Mouse (Mus musculus): ENCODE data around the gene Klhl3. TPM values are rescaled to one million over a fixed set of nuclear protein-coding genes. Genes with fewer than 3 reads are reported as not detected.

The Klhl3 gene
- polyA plus RNA-seq, 1 experiment from 2014 or later, result 6.0 TPM

- no peaks in the 10 kb centered on the region for H3K36me3 ChIP-seq (ENCODE audit: control insufficient read depth, insufficient read depth, low read length)
- no peak overlapping the region for H3K4me3 ChIP-seq (ENCODE audit: low read length)
- peaks cover 11% of the 10 kb centered on the region; the same call in 1 of the 2 replicates for H3K4me1 ChIP-seq (ENCODE audit: control insufficient read depth, insufficient read depth, low read length)
- H3K4me2 ChIP-seq (replicated peaks; ENCODE audit: low read depth, low read length), result no peak overlapping the region
- no peak overlapping the region for H3K9ac ChIP-seq (ENCODE audit: low read depth, low read length)
- H3K27me3 ChIP-seq (ENCODE audit: control insufficient read depth, insufficient read depth, low read length), result no peaks in the 10 kb centered on the region
- H3K9me3 ChIP-seq (ENCODE audit: control insufficient read depth, low read length), result no peaks in the 10 kb centered on the region
- no peak overlapping the region for H3K27ac ChIP-seq (ENCODE audit: low read depth, low read length)
- 0 out of 2 replicates have a peak, but pooled peaks have one; percentile 52 for ATAC-seq (ENCODE audit: low FRiP score, low TSS enrichment)
- WGBS, result 28% methylated on average over 13 of the region's 13 CpGs
Observed at GRCm38 (mm10) chr13:57995864-57996263, 117.5 kb downstream of the Klhl3 start.

GRCm38 (mm10) chr13:57984637-57985036 is 128.8 kb downstream of the Klhl3 start:
- Histone ChIP-seq H3K4me2 (replicated peaks; ENCODE audit: low read depth, low read length) (no peak overlapping the region), H3K27me3 (ENCODE audit: control insufficient read depth, insufficient read depth, low read length) (no peaks in the 10 kb centered on the region), H3K27ac (ENCODE audit: low read depth, low read length) (no peak overlapping the region), H3K4me3 (ENCODE audit: low read length) (no peak overlapping the region), H3K9me3 (ENCODE audit: control insufficient read depth, low read length) (no peaks in the 10 kb centered on the region), H3K4me1 (ENCODE audit: control insufficient read depth, insufficient read depth, low read length) (peaks cover 3% of the 10 kb centered on the region; the same call in 1 of the 2 replicates), H3K9ac (ENCODE audit: low read depth, low read length) (no peak overlapping the region), H3K36me3 (ENCODE audit: control insufficient read depth, insufficient read depth, low read length) (no peaks in the 10 kb centered on the region)
- no peak for ATAC-seq (ENCODE audit: low FRiP score, low TSS enrichment)
- 63% methylated on average over 10 of the region's 10 CpGs for WGBS

GRCm38 (mm10) chr13:57984163-57984562 is 129.2 kb downstream of the Klhl3 start:
- ATAC-seq (ENCODE audit: low FRiP score, low TSS enrichment), result peak; percentile 45; the same call in 1 of the 2 replicates

GRCm38 (mm10) chr13:57983330-57983729 is 130.1 kb downstream of the Klhl3 start:
- ATAC-seq (ENCODE audit: low FRiP score, low TSS enrichment), result peak; percentile 61
- Histone ChIP-seq H3K36me3 (ENCODE audit: control insufficient read depth, insufficient read depth, low read length) (no peaks in the 10 kb centered on the region), H3K4me1 (ENCODE audit: control insufficient read depth, insufficient read depth, low read length) (peaks cover 3% of the 10 kb centered on the region; the same call in 1 of the 2 replicates), H3K27ac (ENCODE audit: low read depth, low read length) (no peak overlapping the region), H3K9me3 (ENCODE audit: control insufficient read depth, low read length) (no peaks in the 10 kb centered on the region), H3K27me3 (ENCODE audit: control insufficient read depth, insufficient read depth, low read length) (no peaks in the 10 kb centered on the region), H3K4me2 (replicated peaks; ENCODE audit: low read depth, low read length) (no peak overlapping the region; the same call in 1 of the 2 replicates), H3K4me3 (ENCODE audit: low read length) (no peak overlapping the region), H3K9ac (ENCODE audit: low read depth, low read length) (no peak overlapping the region)
- WGBS, result 48% methylated on average over 12 of the region's 12 CpGs

More at GRCm38 (mm10) chr13:57984163-57984562, 129.2 kb downstream of the Klhl3 start:
- H3K27ac ChIP-seq (ENCODE audit: low read depth, low read length), result no peak overlapping the region
- H3K9me3 ChIP-seq (ENCODE audit: control insufficient read depth, low read length), result no peaks in the 10 kb centered on the region
- no peaks in the 10 kb centered on the region for H3K36me3 ChIP-seq (ENCODE audit: control insufficient read depth, insufficient read depth, low read length)
- no peak overlapping the region for H3K4me2 ChIP-seq (replicated peaks; ENCODE audit: low read depth, low read length)
- 39% methylated on average over 8 of the region's 8 CpGs for WGBS
- H3K4me3 ChIP-seq (ENCODE audit: low read length), result no peak overlapping the region
- no peak overlapping the region for H3K9ac ChIP-seq (ENCODE audit: low read depth, low read length)
- H3K27me3 ChIP-seq (ENCODE audit: control insufficient read depth, insufficient read depth, low read length), result no peaks in the 10 kb centered on the region
- peaks cover 3% of the 10 kb centered on the region; the same call in 1 of the 2 replicates for H3K4me1 ChIP-seq (ENCODE audit: control insufficient read depth, insufficient read depth, low read length)

- no peak overlapping the region for H3K4me3 ChIP-seq (ENCODE audit: low read length)
- peak; percentile 24; the same call in 1 of the 2 replicates for ATAC-seq (ENCODE audit: low FRiP score, low TSS enrichment)
- no peaks in the 10 kb centered on the region for H3K36me3 ChIP-seq (ENCODE audit: control insufficient read depth, insufficient read depth, low read length)
- H3K27ac ChIP-seq (ENCODE audit: low read depth, low read length), result no peak overlapping the region
- WGBS, result 54% methylated on average over 11 of the region's 11 CpGs
- no peak overlapping the region for H3K9ac ChIP-seq (ENCODE audit: low read depth, low read length)
- H3K27me3 ChIP-seq (ENCODE audit: control insufficient read depth, insufficient read depth, low read length), result no peaks in the 10 kb centered on the region
- peaks cover 3% of the 10 kb centered on the region; the same call in 1 of the 2 replicates for H3K4me1 ChIP-seq (ENCODE audit: control insufficient read depth, insufficient read depth, low read length)
- H3K4me2 ChIP-seq (replicated peaks; ENCODE audit: low read depth, low read length), result no peak overlapping the region; the same call in 1 of the 2 replicates
- no peaks in the 10 kb centered on the region for H3K9me3 ChIP-seq (ENCODE audit: control insufficient read depth, low read length)
Observed at GRCm38 (mm10) chr13:57982904-57983303, 130.5 kb downstream of the Klhl3 start.

- H3K4me1 ChIP-seq (ENCODE audit: control insufficient read depth, insufficient read depth, low read length), result peaks cover 3% of the 10 kb centered on the region; the same call in 1 of the 2 replicates
- no peaks in the 10 kb centered on the region for H3K27me3 ChIP-seq (ENCODE audit: control insufficient read depth, insufficient read depth, low read length)
- no peak overlapping the region for H3K27ac ChIP-seq (ENCODE audit: low read depth, low read length)
- WGBS, result 34% methylated on average over 9 of the region's 9 CpGs
- no peak overlapping the region for H3K4me2 ChIP-seq (replicated peaks; ENCODE audit: low read depth, low read length)
- no peak overlapping the region for H3K4me3 ChIP-seq (ENCODE audit: low read length)
- no peak for ATAC-seq (ENCODE audit: low FRiP score, low TSS enrichment)
- no peaks in the 10 kb centered on the region for H3K36me3 ChIP-seq (ENCODE audit: control insufficient read depth, insufficient read depth, low read length)
- H3K9ac ChIP-seq (ENCODE audit: low read depth, low read length), result no peak overlapping the region
- no peaks in the 10 kb centered on the region for H3K9me3 ChIP-seq (ENCODE audit: control insufficient read depth, low read length)
Observed at GRCm38 (mm10) chr13:57980679-57981078, 132.7 kb downstream of the Klhl3 start.

- Histone ChIP-seq H3K36me3 (ENCODE audit: control insufficient read depth, insufficient read depth, low read length) (no peaks in the 10 kb centered on the region), H3K9me3 (ENCODE audit: control insufficient read depth, low read length) (no peaks in the 10 kb centered on the region), H3K4me3 (ENCODE audit: low read length) (no peak overlapping the region), H3K27ac (ENCODE audit: low read depth, low read length) (no peak overlapping the region), H3K27me3 (ENCODE audit: control insufficient read depth, insufficient read depth, low read length) (no peaks in the 10 kb centered on the region), H3K4me1 (ENCODE audit: control insufficient read depth, insufficient read depth, low read length) (peaks cover 3% of the 10 kb centered on the region; the same call in 1 of the 2 replicates), H3K9ac (ENCODE audit: low read depth, low read length) (no peak overlapping the region), H3K4me2 (replicated peaks; ENCODE audit: low read depth, low read length) (no peak overlapping the region)
- WGBS, result 41% methylated on average over 2 of the region's 2 CpGs
- no peak for ATAC-seq (ENCODE audit: low FRiP score, low TSS enrichment)
Observed at GRCm38 (mm10) chr13:57980071-57980470, 133.3 kb downstream of the Klhl3 start.

- no peaks in the 10 kb centered on the region for H3K9me3 ChIP-seq (ENCODE audit: control insufficient read depth, low read length)
- no peaks in the 10 kb centered on the region for H3K36me3 ChIP-seq (ENCODE audit: control insufficient read depth, insufficient read depth, low read length)
- no peak overlapping the region for H3K4me3 ChIP-seq (ENCODE audit: low read length)
- no peak overlapping the region for H3K9ac ChIP-seq (ENCODE audit: low read depth, low read length)
- H3K27me3 ChIP-seq (ENCODE audit: control insufficient read depth, insufficient read depth, low read length), result no peaks in the 10 kb centered on the region
- no peak overlapping the region for H3K27ac ChIP-seq (ENCODE audit: low read depth, low read length)
- 22% methylated on average over 9 of the region's 9 CpGs for WGBS
- no peak for ATAC-seq (ENCODE audit: low FRiP score, low TSS enrichment)
- peaks cover 3% of the 10 kb centered on the region; the same call in 1 of the 2 replicates for H3K4me1 ChIP-seq (ENCODE audit: control insufficient read depth, insufficient read depth, low read length)
- H3K4me2 ChIP-seq (replicated peaks; ENCODE audit: low read depth, low read length), result no peak overlapping the region
Observed at GRCm38 (mm10) chr13:57978931-57979330, 134.5 kb downstream of the Klhl3 start.

GRCm38 (mm10) chr13:57977721-57978120 is 135.7 kb downstream of the Klhl3 start:
- Histone ChIP-seq H3K9me3 (ENCODE audit: control insufficient read depth, low read length) (no peaks in the 10 kb centered on the region), H3K4me1 (ENCODE audit: control insufficient read depth, insufficient read depth, low read length) (peaks cover 3% of the 10 kb centered on the region; the same call in 1 of the 2 replicates), H3K27ac (ENCODE audit: low read depth, low read length) (no peak overlapping the region), H3K27me3 (ENCODE audit: control insufficient read depth, insufficient read depth, low read length) (no peaks in the 10 kb centered on the region), H3K36me3 (ENCODE audit: control insufficient read depth, insufficient read depth, low read length) (no peaks in the 10 kb centered on the region), H3K4me3 (ENCODE audit: low read length) (no peak overlapping the region), H3K9ac (ENCODE audit: low read depth, low read length) (no peak overlapping the region), H3K4me2 (replicated peaks; ENCODE audit: low read depth, low read length) (no peak overlapping the region)
- ATAC-seq (ENCODE audit: low FRiP score, low TSS enrichment), result no peak
- WGBS, result 86% methylated on average over 6 of the region's 6 CpGs
